Mouse (Mus musculus) brain, embryonic 14.5 days (tissue): Measurements from ENCODE around the gene Maf. TPM values are rescaled to one million over a fixed set of nuclear protein-coding genes. Genes with fewer than 3 reads are reported as not detected.
A peak's percentile ranks its signal among the peaks of the same experiment; 100 is the strongest.

Experiments used
- DNase-seq: peaks from one replicate; pipeline ENCODE4 v3.0.0-alpha.2; 2011; ENCODE audit warnings: low read depth
- CTCF ChIP-seq: fragments of 200-500 bp; IDR thresholded peaks from 2 replicates; pipeline ENCODE4 v1.5.1; 2012; ENCODE audit warnings: inconsistent platforms, mild to moderate bottlenecking, moderate library complexity, borderline replicate concordance; ENCODE audit not compliant: insufficient read depth, insufficient read length; ENCODE audit errors: extremely low read depth
- POLR2A ChIP-seq: fragments of 200-500 bp; IDR thresholded peaks from 2 replicates; pipeline ENCODE4 v1.6.1; 2012; ENCODE audit warnings: mild to moderate bottlenecking, inconsistent platforms, borderline replicate concordance; ENCODE audit not compliant: poor library complexity, insufficient read depth, insufficient read length, severe bottlenecking; ENCODE audit errors: extremely low read depth
- polyA plus RNA-seq: library from polyadenylated mRNA; depleted of rRNA; stranded (reverse); fragments of >200 nt; gene quantifications from 2 replicates; pipeline ENCODE4 v1.2.3, GENCODE M21; 2012; rRNA removed

The Maf gene
- 9.3 and 19.3 TPM in 2 replicates for polyA plus RNA-seq

DNA sequence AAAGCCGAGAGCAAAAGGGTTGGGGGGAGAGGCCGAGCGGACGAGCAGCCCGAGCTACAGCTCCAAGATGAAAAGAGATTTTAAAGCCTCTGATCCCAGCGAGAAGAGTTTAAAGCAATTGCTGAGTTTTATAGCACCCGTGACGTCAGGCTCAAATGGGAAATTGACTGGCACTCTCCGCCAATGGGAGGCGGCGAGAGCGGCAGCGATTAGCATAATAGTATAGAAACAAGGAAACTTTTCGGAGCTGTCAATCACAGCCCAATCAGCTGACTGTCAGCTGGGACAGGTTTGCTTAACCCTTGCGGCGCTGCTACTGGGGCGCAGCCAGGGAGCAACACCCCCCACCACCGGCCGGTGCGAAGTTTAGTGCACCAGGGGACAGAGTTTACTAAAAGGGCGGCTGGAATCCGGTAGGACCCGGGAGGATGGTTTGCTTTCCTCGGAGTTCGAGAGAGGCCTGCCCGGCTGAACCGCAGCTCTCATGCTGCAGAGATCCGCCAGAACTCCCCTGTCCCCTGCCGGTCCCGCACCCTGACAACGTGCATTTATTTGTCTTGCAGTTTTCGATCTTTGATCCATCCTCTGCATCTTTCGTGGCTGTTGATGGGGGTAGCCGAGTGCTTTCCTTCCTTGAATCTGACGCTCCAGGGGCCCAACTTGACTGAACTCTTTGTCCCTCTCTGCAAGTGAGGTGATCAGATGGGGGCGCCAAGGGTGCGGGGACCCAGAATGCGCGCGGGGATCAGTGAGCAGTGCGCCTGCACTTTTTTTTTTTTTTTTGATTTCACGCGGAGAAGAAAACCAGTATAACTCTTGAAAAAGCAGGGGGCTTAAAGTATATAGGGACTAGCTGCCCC, at the start of gene Maf:
Gene Maf (minus strand): TSS at position 64 of the 860 bp plus-strand sequence.
- DNase-seq, result peak; percentile 94

DNA sequence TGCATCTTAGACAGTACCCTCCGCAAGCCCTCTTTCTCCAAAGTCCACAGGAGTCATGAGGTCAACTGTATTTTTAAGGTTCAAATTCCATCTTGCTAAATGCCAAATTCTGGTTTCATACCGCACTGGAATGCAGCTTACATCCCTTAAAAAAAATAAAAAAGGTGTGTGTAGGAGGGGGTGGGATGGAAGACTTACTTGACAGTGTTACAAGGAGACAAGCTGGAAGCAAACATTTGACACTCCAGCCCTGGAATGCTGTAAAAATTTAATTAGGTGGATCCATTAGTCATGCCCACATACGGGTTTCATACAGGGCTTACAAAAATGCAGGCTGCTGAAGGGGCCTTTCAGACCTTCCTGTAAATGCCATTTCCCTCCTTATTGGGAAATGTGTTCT, 49.4 kb upstream of the Maf start:
- no peak for TF ChIP-seq POLR2A
- no peak for TF ChIP-seq CTCF
- no peak for DNase-seq

More for the DNA sequence above, at the start of gene Maf:
- TF ChIP-seq CTCF (no peak), POLR2A (no peak)

GRCm38 (mm10) chr8:115756027-115756426, 48.4 kb upstream of the Maf start:
- TF ChIP-seq POLR2A (no peak), CTCF (no peak)
- no peak for DNase-seq

DNA sequence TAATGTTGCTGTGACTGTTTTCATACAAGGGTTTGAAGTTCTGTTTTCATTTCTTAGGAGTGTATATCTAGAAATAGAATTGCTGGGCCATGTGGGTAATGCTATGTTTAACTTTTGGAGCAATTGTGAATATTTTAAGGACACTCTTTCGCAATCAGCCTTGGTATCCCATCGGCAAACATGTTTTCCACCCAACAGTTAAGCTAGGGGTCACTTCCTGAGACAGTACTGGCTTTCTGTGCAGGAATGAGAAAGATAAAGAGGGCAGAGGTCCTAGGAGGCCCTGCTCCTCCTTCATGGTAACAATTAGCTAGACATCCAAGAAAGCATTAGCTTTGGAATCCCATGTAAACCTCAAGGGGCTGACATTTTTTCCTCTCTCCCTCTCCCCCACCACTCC, 47.1 kb upstream of the Maf start:
- TF ChIP-seq CTCF, result no peak
- TF ChIP-seq POLR2A, result no peak
- DNase-seq, result no peak

- peak; percentile 77 for DNase-seq
- TF ChIP-seq CTCF, result no peak
- TF ChIP-seq POLR2A, result no peak
These were observed 46.2 kb upstream of the Maf start for GRCm38 (mm10) chr8:115753801-115754200.

DNA sequence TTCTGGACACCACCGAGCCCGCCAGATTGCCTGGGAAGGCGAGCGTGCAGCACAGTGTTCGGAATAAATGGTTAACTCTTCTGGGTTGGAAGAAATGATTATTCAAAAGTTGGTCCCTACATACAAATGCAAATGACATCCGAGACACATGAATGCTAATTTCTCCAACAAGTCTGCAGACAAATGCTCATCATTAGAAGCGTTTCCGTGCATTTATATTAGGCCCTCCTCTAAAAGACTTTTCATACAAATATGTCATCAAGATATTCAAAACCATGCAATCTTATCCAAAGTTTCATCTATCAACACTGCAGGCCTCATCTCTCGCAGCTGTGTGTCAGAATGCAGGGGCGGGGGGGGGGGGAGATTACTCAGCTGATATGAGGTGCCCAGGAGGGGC, 39.8 kb upstream of the Maf start:
- peak; percentile 69 for DNase-seq
- TF ChIP-seq POLR2A (no peak), CTCF (no peak)

DNA sequence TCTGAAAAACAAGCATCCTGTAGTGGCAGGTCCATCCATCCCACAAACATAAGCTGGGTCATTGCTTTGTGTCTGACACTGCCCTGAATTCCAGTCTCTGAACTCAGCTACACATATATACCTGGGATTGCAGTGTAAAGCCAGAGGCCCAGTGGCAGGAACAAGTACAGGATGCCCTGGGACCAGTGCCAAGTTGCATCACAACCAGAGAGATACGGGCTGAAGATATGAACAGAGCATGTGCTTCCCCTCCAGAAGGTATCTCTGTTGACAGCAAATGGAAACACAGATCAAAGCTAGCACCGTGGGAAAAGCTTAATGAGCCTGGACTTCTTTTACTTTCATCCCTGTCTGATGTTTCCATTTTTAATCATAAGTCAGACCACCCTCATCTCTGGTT, 38.1 kb upstream of the Maf start:
- DNase-seq, result no peak

GRCm38 (mm10) chr8:115743441-115743840, 35.8 kb upstream of the Maf start:
- TF ChIP-seq CTCF (no peak), POLR2A (no peak)
- DNase-seq, result no peak

More for the DNA sequence above, 38.1 kb upstream of the Maf start:
- TF ChIP-seq CTCF (no peak), POLR2A (no peak)

GRCm38 (mm10) chr8:115742646-115743045, 35.1 kb upstream of the Maf start:
- TF ChIP-seq CTCF, result no peak
- TF ChIP-seq POLR2A, result no peak
- DNase-seq, result no peak

GRCm38 (mm10) chr8:115741964-115742363, 34.4 kb upstream of the Maf start:
- peak; percentile 47 for DNase-seq

DNA sequence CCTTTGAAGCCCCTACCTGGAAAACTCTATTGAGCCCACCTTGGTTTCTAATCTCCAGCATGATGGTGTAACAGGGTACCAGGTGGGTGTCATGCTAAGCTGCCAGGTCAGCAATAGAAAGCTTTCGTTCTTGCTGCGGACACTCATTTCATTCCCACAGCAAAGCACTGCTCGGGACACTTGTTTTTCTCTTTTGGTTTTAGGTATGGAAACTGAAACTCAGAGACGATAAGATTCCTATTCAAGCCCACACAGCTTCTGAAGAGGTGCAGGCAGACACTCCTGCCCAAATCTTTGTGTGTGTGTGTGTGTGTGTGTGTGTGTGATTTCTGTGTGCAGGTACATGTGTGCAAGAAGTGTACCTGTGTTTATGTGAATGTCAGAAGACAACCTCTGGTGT, 32.2 kb upstream of the Maf start:
- DNase-seq, result no peak
- TF ChIP-seq POLR2A (no peak), CTCF (no peak)

More at GRCm38 (mm10) chr8:115741964-115742363, 34.4 kb upstream of the Maf start:
- no peak for TF ChIP-seq CTCF
- TF ChIP-seq POLR2A, result no peak

DNA sequence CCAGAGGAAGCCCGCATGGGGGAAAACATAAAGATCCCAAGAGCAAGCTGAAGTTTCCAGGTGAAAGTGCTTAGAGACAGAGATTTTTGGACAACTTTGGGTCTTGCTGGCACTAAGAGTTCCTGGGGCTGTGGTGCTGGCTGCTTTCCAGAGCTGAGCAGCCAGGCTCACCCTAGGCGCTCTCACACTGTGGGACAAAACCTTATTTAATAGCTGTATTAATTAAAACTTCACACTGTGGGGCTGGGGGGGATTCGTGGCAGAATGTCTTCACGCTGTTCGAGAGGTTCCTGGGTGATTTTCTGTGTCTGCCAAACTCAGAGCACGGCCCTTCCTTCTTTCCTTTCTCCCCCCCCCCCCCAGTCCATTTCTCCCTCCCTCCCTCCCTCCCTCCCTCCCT, 24.8 kb upstream of the Maf start:
- TF ChIP-seq POLR2A (no peak), CTCF (no peak)
- peak; percentile 74 for DNase-seq

GRCm38 (mm10) chr8:115726807-115727206, 19.2 kb upstream of the Maf start:
- TF ChIP-seq CTCF (no peak), POLR2A (no peak)
- no peak for DNase-seq

DNA sequence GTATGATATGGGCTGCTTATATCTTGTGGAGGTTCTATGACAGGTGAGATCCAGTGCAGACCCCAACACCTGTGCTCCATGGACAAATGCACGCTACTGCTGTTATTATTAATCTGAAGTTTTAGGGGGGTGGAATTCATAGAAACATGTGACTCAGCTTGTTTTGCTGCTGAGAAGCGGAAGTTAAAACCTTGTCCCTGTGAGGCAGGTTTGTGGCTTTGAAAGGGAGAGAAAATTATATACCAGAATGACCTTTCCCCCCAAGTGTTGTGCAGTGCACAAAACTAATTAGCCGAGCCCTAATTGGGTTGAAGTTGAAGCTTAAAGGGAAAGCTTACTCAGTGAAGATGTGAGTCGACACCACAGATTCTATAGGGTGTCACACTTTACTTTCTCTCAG, 18.6 kb upstream of the Maf start:
- no peak for DNase-seq
- TF ChIP-seq CTCF, result no peak
- no peak for TF ChIP-seq POLR2A

- no peak for DNase-seq
- TF ChIP-seq POLR2A, result no peak
- TF ChIP-seq CTCF, result no peak
These were observed 11.5 kb upstream of the Maf start for GRCm38 (mm10) chr8:115719126-115719525.

DNA sequence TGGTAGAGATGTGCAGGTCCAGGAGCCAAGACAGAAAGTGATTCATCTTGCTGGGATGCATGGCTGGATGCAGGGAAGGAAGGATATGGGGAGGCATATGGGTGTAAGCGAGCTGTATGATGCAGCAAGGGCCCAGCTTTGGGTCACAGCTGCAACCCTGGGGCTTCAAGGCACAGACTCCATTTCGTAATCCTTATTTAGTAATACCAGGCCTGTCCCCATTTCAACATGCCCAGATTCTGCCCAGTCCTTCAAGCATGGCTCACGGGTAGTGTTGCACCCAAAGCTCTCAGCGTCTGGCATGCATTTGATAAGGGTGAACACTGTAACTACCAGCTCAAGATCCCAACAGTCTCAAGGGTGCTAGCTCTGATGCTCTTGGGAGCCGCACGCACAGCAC, 11.0 kb upstream of the Maf start:
- DNase-seq, result no peak
- TF ChIP-seq CTCF (no peak), POLR2A (no peak)
